Mouse (Mus musculus) lung, postnatal 0 days (tissue): ENCODE results near the gene Man1b1.

Experiments used
- CTCF ChIP-seq: IDR thresholded peaks from 2 replicates; pipeline ENCODE4 v1.5.1; 2016; ENCODE audit warnings: antibody characterized with exemption, mild to moderate bottlenecking
- EP300 ChIP-seq: IDR thresholded peaks from 2 replicates; pipeline ENCODE4 v1.6.1; 2016; ENCODE audit warnings: antibody characterized with exemption, mild to moderate bottlenecking, control low read depth

DNA sequence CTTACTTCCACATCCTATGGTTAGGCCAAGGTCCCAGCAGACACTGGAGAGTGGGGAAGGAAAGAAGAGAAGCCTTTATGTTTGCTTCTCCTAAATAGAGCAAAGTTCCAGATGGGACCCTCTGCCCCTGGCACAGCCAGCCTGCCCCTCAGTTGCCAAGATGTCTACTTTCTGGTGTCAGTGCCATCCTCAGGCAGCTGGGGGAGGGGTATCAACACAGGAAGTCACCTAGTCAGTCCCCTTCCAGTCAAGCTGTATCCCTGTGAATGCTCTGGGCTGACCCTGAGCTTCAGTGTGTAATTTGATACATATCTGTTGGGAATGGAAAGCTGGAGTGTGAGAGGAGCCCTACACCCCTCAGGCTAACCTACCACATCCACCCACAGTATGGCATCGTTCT lies 64.9 kb downstream of the Man1b1 start:
- TF ChIP-seq CTCF (no peak), EP300 (no peak)
